Mouse (Mus musculus): ENCODE measurements around the gene Cmbl. TPM values are rescaled to one million over a fixed set of nuclear protein-coding genes. Genes with fewer than 3 reads are reported as not detected.
A peak's percentile ranks its signal among the peaks of the same experiment; 100 is the strongest.

The Cmbl gene
- polyA plus RNA-seq, 1 experiment from 2014 or later = 2.1 TPM

- H3K36me3 ChIP-seq = no peaks in the 10 kb centered on the region
- H3K4me2 ChIP-seq (replicated peaks) = no peak overlapping the region
- H3K9me3 ChIP-seq = no peaks in the 10 kb centered on the region
- no peak overlapping the region for H3K9ac ChIP-seq
- peaks cover 14% of the 10 kb centered on the region; the same call in 1 of the 2 replicates for H3K4me1 ChIP-seq
- no peak for ATAC-seq (ENCODE audit: insufficient number of reproducible peaks, insufficient read depth, low FRiP score, low TSS enrichment)
- no peak overlapping the region for H3K27ac ChIP-seq
- 74% methylated on average over 6 of the region's 6 CpGs for WGBS
- H3K27me3 ChIP-seq = no peaks in the 10 kb centered on the region
- no peak overlapping the region for H3K4me3 ChIP-seq
These were observed 41.6 kb downstream of the Cmbl start for GRCm38 (mm10) chr15:31606821-31607220.

- H3K4me2 ChIP-seq (replicated peaks) = no peak overlapping the region
- ATAC-seq (ENCODE audit: insufficient number of reproducible peaks, insufficient read depth, low FRiP score, low TSS enrichment) = no peak
- H3K4me1 ChIP-seq = peaks cover 7% of the 10 kb centered on the region; the same call in 1 of the 2 replicates
- H3K4me3 ChIP-seq = no peak overlapping the region
- H3K36me3 ChIP-seq = no peaks in the 10 kb centered on the region
- 54% methylated on average over 3 of the region's 3 CpGs for WGBS
- H3K9ac ChIP-seq = no peak overlapping the region
- no peaks in the 10 kb centered on the region for H3K9me3 ChIP-seq
- no peak overlapping the region for H3K27ac ChIP-seq
- no peaks in the 10 kb centered on the region for H3K27me3 ChIP-seq
These were observed 45.8 kb downstream of the Cmbl start for GRCm38 (mm10) chr15:31611027-31611426.

- peaks cover 4% of the 10 kb centered on the region; the same call in 1 of the 2 replicates for H3K36me3 ChIP-seq
- WGBS = 75% methylated on average over 4 of the region's 4 CpGs
These were observed 46.8 kb downstream of the Cmbl start for GRCm38 (mm10) chr15:31611976-31612375.

GRCm38 (mm10) chr15:31613826-31614453 is 48.8 kb downstream of the Cmbl start:
- H3K36me3 ChIP-seq = peaks cover 16% of the 10 kb centered on the region
- H3K9me3 ChIP-seq = no peaks in the 10 kb centered on the region
- no peaks in the 10 kb centered on the region for H3K27me3 ChIP-seq
- WGBS = 89% methylated on average over 6 of the region's 6 CpGs
- H3K4me2 ChIP-seq (replicated peaks) = no peak overlapping the region
- ATAC-seq (ENCODE audit: insufficient number of reproducible peaks, insufficient read depth, low FRiP score, low TSS enrichment) = no peak
- H3K9ac ChIP-seq = no peak overlapping the region
- peaks cover 7% of the 10 kb centered on the region; the same call in 1 of the 2 replicates for H3K4me1 ChIP-seq
- no peak overlapping the region for H3K27ac ChIP-seq
- H3K4me3 ChIP-seq = no peak overlapping the region

More at GRCm38 (mm10) chr15:31611976-31612375, 46.8 kb downstream of the Cmbl start:
- Histone ChIP-seq H3K9me3 (no peaks in the 10 kb centered on the region), H3K27ac (no peak overlapping the region), H3K9ac (no peak overlapping the region), H3K4me1 (peaks cover 7% of the 10 kb centered on the region; the same call in 1 of the 2 replicates), H3K4me3 (no peak overlapping the region), H3K4me2 (replicated peaks) (no peak overlapping the region), H3K27me3 (no peaks in the 10 kb centered on the region)
- no peak for ATAC-seq (ENCODE audit: insufficient number of reproducible peaks, insufficient read depth, low FRiP score, low TSS enrichment)

- Histone ChIP-seq H3K36me3 (peaks cover 16% of the 10 kb centered on the region), H3K9ac (no peak overlapping the region), H3K27me3 (no peaks in the 10 kb centered on the region), H3K4me1 (peaks cover 7% of the 10 kb centered on the region; the same call in 1 of the 2 replicates), H3K9me3 (no peaks in the 10 kb centered on the region), H3K4me3 (no peak overlapping the region), H3K4me2 (replicated peaks) (no peak overlapping the region), H3K27ac (no peak overlapping the region)
- no peak for ATAC-seq (ENCODE audit: insufficient number of reproducible peaks, insufficient read depth, low FRiP score, low TSS enrichment)
- 43% methylated on average over 2 of the region's 2 CpGs for WGBS
These were observed 49.5 kb downstream of the Cmbl start for GRCm38 (mm10) chr15:31614666-31615065.

- H3K9me3 ChIP-seq = no peaks in the 10 kb centered on the region
- no peak overlapping the region for H3K27ac ChIP-seq
- no peaks in the 10 kb centered on the region for H3K27me3 ChIP-seq
- WGBS = 88% methylated on average over 9 of the region's 9 CpGs
- ATAC-seq (ENCODE audit: insufficient number of reproducible peaks, insufficient read depth, low FRiP score, low TSS enrichment) = no peak
- H3K4me2 ChIP-seq (replicated peaks) = no peak overlapping the region
- no peaks in the 10 kb centered on the region for H3K4me1 ChIP-seq
- peaks cover 16% of the 10 kb centered on the region for H3K36me3 ChIP-seq
- H3K9ac ChIP-seq = no peak overlapping the region
- H3K4me3 ChIP-seq = no peak overlapping the region
These were observed 52.1 kb downstream of the Cmbl start for GRCm38 (mm10) chr15:31617261-31617660.

- Histone ChIP-seq H3K4me3 (no peak overlapping the region), H3K27me3 (no peaks in the 10 kb centered on the region), H3K4me2 (replicated peaks) (no peak overlapping the region), H3K36me3 (peaks cover 20% of the 10 kb centered on the region), H3K27ac (no peak overlapping the region), H3K9ac (no peak overlapping the region), H3K4me1 (no peaks in the 10 kb centered on the region), H3K9me3 (no peaks in the 10 kb centered on the region)
- WGBS = 86% methylated on average over 8 of the region's 8 CpGs
- ATAC-seq (ENCODE audit: insufficient number of reproducible peaks, insufficient read depth, low FRiP score, low TSS enrichment) = no peak
These were observed 54.3 kb downstream of the Cmbl start for GRCm38 (mm10) chr15:31619521-31619920.

GRCm38 (mm10) chr15:31627277-31628154 is 62.3 kb downstream of the Cmbl start:
- Histone ChIP-seq H3K9ac (no peak overlapping the region; the same call in 1 of the 2 replicates), H3K27me3 (no peaks in the 10 kb centered on the region), H3K9me3 (no peaks in the 10 kb centered on the region), H3K4me1 (peaks cover 23% of the 10 kb centered on the region), H3K36me3 (peaks cover 4% of the 10 kb centered on the region; the same call in 1 of the 2 replicates), H3K27ac (peak overlapping the region; percentile 76), H3K4me3 (no peak overlapping the region), H3K4me2 (replicated peaks) (0 out of 2 replicates have a peak overlapping the region, but pooled peaks have one; percentile 9)
- ATAC-seq (ENCODE audit: insufficient number of reproducible peaks, insufficient read depth, low FRiP score, low TSS enrichment) = no peak
- 26% methylated on average over 12 of the region's 12 CpGs for WGBS

GRCm38 (mm10) chr15:31628180-31628579 is 63.0 kb downstream of the Cmbl start:
- 64% methylated on average over 10 of the region's 10 CpGs for WGBS
- Histone ChIP-seq H3K4me2 (replicated peaks) (no peak overlapping the region), H3K36me3 (peaks cover 4% of the 10 kb centered on the region; the same call in 1 of the 2 replicates), H3K9me3 (no peaks in the 10 kb centered on the region), H3K4me3 (no peak overlapping the region), H3K4me1 (peaks cover 23% of the 10 kb centered on the region), H3K27me3 (no peaks in the 10 kb centered on the region), H3K9ac (no peak overlapping the region), H3K27ac (no peak overlapping the region)
- ATAC-seq (ENCODE audit: insufficient number of reproducible peaks, insufficient read depth, low FRiP score, low TSS enrichment) = no peak

GRCm38 (mm10) chr15:31629556-31629955 is 64.4 kb downstream of the Cmbl start:
- no peak overlapping the region for H3K4me2 ChIP-seq (replicated peaks)
- H3K4me1 ChIP-seq = peaks cover 23% of the 10 kb centered on the region
- H3K27ac ChIP-seq = no peak overlapping the region
- H3K4me3 ChIP-seq = no peak overlapping the region
- no peak overlapping the region for H3K9ac ChIP-seq
- no peak for ATAC-seq (ENCODE audit: insufficient number of reproducible peaks, insufficient read depth, low FRiP score, low TSS enrichment)
- H3K9me3 ChIP-seq = no peaks in the 10 kb centered on the region
- WGBS = 90% methylated on average over 3 of the region's 3 CpGs
- no peaks in the 10 kb centered on the region for H3K36me3 ChIP-seq
- no peaks in the 10 kb centered on the region for H3K27me3 ChIP-seq

GRCm38 (mm10) chr15:31631396-31631858 is 66.2 kb downstream of the Cmbl start:
- H3K4me1 ChIP-seq = peaks cover 23% of the 10 kb centered on the region
- H3K9me3 ChIP-seq = no peaks in the 10 kb centered on the region
- WGBS = 42% methylated on average over 12 of the region's 12 CpGs
- no peak overlapping the region for H3K27ac ChIP-seq
- no peak overlapping the region for H3K4me2 ChIP-seq (replicated peaks)
- no peak for ATAC-seq (ENCODE audit: insufficient number of reproducible peaks, insufficient read depth, low FRiP score, low TSS enrichment)
- H3K27me3 ChIP-seq = no peaks in the 10 kb centered on the region
- H3K36me3 ChIP-seq = no peaks in the 10 kb centered on the region
- no peak overlapping the region for H3K4me3 ChIP-seq
- no peak overlapping the region for H3K9ac ChIP-seq
